Mouse (Mus musculus) fat pad, adult 2 months (tissue): ENCODE results near the gene Adgre5.

Experiments used
- DNase-seq: peaks from one replicate; pipeline ENCODE4 v3.0.0-alpha.2; 2011; ENCODE audit warnings: low read depth, low spot score; ENCODE audit errors: extremely low read depth

Gene Adgre5

DNA sequence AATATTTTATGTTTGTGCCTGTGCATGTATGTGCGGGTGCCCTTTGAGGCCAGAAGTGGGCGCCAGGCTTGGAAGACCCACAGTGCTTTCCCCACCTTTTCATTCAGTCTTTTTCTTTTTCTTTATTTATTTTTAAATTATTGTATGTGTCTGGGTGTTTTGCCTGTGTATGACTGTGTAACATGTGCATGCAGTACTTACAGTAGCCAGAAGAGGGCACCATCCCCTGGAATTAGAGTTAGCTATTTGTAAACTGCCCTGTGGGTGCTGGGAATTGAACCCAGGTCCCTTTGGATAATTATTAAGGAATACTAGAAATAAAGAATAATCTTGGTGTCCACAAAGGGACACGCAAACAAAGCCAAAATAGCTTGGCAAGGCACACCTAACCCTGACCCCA lies 15.1 kb upstream of the Adgre5 start:
- no peak for DNase-seq

DNA sequence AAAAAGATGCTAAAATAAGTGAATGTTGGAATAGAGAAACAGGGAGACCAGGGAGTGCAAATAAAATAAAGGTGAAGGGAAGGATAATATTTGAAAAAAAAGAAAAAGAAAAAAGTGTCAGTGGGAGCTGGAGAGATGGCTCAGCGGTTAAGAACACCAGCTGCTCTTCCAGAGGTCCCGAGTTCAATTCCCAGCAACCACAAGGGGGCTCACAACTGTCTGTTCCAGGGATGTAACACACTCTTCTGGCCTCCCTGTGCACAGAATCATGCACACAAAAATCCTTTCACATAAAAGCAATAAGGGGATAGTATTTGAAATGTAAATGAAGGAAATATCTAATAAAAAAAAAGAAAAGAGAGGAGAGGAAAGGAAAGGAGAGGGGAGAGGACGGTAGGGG lies 13.0 kb upstream of the Adgre5 start:
- no peak for DNase-seq

DNA sequence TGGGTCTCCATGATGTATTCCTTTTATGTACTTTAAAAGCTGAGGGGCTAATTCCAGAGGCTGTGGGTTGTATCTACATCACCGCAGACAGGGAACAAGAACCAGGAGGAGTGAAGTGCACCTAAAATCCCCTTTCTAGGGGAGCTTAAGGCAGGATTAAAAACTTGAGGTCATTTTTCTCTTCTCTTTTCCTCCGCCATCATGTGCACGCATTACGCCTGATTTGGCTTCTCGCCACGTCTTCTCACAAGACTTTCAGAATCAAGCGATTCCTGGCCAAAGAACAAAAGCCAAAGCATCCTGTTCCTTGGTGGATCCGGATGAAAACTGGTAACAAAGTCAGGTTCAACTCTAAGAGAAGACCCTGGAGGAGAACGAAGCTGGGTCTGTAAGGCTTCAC lies 8.1 kb upstream of the Adgre5 start:
- DNase-seq: no peak

DNA sequence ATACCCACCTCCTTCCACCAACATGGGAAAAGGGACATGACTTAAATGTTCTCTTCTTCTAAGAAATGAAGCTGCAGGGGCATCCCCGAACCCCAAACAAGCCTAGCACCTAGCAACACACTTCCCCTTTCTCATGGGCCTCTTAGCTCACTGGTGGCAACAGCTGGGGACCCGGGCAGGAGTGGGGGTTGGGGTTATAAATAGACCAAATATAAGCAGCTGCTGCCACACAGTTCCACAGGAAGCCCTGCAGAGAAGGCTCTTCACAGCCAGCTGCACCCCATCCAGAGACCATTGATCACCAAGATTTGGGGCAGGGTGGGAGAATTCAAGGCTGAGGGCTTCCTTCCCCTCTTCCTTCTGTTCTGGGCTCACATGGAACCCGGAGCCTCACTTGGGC lies 7.6 kb upstream of the Adgre5 start:
- DNase-seq: no peak

DNA sequence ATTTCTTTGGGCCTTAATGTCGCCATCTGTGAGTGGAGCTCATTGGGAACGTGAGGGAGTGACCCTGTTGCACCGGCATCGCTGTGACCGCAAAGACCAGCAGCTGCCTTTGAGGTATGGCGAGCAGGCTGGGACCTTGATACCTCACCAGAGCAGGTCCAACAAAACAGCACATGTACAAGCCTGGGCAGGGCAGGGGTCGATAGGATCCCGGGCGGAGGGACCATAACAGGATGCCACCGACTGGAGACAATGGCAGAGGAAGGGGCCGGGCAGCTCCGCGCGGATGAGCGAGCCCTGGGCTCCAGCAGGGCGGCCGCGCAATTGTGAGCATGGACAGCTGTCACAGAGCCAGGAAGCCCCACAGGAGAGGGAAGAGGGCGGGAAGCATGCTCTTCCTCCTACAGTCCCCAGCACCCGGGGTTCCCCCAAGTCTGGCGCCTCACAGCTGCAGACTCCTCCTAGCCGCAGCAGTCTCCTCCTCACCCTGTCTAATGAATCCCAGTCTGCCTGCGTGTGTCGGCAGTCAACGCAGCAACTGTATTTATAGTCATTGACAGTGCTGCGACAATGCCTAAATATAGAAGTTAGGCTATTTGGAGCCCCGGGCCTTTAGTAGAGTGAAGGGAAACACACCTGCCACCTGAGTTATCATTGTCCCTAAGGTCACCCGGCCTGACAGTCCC lies 6.7 kb upstream of the Adgre5 start:
- no peak for DNase-seq

DNA sequence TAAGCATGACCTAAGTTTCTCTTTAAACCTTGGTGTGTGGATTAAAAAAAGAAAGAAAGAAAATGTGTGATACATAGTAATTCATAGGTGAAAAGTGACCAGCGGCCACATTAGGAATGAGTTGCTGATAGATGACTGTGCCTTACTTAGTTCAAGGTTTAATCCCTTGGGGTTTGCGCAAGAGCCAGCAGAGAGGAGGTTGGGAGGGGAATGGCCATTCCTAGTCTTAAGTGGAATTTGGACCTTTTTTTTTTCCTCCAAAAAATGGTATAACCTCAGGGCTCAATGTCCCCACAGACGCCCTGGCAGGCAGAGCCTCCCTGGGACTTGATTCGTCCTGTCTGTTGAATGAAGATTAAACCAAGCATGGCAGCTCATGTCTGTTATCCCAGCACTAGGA lies 2.9 kb upstream of the Adgre5 start:
- no peak for DNase-seq

DNA sequence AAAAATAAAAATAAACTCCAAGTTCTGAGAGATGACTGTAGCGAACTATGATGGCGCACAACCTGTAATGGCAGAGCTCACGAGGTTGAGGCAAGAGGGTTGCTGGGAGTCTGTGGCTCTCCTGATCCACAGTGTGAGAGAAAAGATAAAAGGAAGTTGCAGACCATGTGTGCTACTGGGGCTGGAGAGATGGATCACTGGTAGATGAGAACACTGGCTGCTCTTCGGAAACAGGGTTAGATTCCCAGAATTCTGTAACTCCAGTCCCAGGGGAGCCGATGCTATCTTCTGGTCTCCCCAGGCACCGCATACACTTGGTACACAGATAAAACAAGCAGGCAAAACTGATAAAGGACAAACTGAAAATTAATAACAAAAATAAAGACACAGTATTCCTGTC lies 1.8 kb upstream of the Adgre5 start:
- no peak for DNase-seq

DNA sequence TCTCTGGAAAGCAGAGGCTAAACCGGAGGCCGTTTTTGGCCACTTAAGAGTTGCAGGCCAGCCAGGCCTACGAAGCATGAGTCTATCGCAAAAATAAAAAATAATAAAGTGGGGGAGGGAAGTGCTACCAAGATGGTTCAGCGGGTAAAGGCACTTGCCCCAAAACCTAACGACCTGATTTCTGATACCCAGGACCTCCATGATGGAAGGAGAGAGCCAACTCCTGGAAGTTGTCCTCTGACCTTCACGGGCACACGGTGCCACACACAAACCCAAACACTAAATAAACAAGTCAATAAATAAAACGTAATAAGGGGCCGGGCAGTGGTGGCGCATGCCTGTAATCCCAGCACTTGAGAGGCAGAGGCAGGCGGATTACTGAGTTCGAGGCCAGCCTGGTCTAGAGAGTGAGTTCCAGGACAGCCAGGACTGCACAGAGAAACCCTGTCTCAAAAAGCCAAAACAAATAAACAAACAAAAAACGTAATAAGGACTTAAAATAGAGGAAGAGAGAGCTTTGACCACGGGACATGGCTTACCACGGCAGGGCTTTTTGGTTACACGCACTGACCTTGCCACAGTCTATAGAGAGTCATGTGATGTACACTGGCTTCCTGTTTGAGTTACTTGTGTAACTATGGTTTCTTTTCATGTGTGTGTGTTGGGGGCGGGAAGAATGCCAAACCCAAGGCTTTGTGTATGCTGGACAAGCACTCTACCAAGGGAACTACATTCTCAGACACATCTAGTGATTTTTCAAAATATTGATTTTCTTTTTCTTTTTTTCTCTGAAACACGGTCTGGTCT lies 926 bp upstream of the Adgre5 start:
- no peak for DNase-seq

DNA sequence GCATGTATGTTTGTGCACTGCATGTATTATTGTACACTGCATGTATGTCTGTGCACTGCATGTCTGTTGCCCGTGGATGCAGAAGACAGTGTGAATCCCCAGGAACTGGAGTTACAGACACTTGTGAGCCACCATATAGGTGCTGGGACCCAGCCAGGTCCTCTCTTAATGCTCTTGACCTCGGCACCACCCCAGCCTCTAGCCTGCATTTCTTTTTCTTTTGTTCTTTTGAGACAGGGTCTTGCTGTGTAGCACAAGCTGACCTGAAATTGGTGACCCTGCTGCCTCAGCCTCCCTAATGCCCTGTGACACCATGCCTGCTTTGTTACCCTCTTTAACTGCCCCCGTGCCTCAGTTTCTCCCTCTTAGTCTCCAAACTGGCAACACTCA lies 545 bp downstream of the Adgre5 start:
- no peak for DNase-seq

DNA sequence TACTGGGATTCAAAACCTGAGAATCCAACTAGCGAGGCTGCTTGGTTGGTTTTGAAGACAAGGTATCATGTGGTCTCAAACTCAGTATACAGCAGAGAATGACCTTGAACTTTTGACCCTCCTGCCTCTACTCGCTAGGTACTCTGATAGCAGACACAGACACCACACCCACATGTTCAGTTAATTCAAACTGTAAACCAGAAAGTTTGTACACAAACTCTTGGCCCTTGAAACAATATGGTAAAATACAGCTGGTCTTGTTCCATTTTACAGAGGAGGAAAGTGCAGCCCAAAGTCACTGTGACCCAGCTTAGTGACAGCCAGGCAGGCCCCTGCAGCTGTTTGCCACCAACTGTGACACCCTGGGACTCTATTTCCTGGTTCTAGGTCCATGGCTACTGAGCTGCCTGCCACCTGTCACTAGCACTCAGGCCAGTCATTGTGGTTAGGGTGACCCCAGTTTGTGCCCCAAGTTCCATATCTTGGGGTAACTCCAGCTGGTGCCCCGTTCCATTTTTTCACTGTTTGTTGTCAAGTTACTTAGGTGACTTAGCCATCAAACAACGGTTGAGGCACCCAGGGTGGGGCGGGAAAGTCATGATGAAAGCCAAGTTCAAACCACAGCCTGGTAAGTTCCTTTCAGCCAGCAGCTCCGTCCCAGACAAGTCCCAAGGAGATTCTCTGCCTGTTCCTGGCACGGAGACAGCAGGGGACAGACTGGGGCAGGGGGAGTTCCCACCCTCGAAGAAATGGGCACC lies 1.2 kb downstream of the Adgre5 start:
- no peak for DNase-seq

DNA sequence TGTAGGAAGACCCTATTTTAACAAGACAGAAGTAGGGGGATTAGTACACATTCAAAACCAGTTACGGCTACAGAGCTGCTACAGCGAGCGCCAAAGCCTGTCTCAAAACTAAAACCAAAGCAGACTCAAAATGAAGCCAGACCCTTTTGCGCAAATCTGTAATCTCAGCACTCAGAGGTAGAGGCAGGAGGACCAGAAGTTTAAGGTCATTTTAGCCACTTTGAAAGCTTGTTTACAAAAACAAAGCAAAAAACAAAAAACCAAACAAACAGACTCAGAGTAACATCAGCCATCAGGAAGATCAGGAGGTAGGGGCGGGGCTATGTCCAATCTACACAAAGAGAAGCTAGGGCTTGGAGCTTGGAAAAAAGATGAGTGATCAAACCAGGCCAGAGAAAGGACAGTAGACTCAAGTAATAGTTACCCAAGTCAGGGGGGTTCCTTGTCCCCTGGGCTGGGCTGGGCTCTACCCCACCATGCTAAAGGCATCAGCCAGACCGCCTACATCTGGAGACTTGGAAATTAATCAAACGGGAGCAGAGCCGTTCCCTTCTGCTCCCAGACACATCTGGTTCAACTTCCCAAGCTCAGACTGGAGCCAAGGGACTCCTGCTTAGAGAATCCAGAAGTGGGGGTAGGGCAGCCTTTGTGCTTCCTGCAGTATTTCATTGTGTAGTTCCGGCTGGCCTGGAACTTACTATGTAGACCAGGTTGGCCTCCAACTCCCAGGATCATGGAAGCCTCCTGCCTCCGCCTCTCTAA lies 2.0 kb downstream of the Adgre5 start:
- DNase-seq: no peak

DNA sequence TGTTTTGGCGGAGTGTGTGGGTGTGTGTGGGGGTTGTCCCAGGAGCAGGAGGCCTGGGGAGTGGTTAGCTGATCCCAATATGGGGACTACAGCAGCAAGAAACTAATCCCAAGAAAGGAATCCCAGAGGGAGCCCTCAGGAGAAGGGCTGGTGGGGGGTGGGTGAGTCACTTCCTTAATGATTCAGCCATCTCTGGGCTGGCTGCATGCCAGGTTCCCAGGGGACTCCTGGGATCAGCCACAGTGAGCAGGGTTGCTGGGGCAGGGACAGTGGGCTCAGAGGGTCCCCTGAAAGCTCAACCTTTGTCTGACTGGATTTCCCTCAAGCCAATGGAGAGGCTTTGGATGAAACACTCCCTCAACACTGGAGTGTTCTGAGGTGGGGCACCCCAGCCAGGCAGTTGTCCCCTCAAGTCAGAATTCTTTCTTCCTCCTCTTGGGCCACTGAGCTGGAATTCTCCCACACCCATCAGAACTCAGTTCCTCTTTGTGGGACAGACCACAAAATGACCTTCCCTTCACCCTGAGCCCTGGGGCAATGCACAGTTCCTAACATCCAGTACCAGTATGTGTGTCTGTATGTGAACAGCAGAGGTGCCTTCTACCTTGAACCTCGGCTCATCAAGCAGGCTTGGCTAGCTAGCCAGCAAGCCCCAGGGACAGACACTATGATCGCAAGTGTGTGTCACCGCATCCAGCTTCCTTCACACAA lies 3.1 kb downstream of the Adgre5 start:
- no peak for DNase-seq

DNA sequence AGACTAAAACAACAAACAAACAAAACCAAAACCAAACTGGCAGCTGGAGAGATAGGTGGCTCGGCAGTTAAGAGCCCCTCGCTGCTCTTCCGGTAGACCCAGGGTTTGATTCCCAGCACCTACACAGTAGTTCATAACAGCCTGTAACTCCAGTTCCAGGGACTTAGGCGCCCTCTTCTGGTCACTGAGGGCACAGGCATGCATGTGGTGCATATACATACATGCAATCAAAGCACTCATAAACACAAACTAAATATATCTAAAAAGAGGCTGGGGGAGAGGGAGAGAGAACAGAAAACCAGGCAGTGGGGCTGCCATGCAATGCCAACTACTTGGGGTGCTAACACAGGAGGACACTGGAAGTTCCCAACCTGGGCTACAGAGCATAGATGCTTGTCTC lies 3.8 kb downstream of the Adgre5 start:
- no peak for DNase-seq

DNA sequence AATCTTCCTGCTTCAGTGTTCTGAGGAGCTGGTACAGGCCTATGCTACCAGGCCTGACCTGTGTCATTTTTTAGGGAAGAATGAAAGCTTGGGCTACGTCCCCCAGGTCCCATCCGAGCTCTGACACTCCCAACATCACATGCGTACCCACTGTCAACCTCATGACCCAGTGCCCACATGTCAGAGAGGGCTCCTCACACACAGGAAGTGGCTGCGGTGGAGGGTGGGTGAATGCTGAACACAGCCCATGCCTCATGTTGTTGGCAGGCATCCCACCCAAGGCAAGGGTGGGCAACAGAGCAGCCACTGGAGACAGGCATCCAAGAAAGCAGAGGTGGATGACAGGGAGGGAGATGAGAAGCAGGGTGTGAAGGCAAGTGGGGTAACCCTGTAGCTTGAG lies 4.4 kb downstream of the Adgre5 start:
- DNase-seq: no peak

DNA sequence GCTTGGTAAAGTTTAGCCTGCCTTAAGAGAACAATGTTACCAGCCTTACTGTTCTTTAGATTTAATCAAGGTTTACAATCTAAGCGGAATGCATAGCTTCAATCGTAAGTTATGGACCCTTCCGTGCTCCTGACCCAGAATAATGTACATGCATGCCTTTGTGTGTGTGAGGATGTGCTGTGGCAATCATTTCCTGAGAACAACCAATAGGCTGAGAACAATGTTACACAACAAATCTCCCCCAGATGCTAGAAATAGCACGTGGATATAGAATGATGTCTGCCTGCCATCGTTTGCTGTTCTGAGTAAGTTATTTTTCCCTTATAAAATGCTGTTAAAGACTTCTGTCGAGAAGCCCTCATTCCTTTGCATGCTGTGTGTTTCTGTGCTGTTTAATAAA lies 8.2 kb downstream of the Adgre5 start:
- no peak for DNase-seq

DNA sequence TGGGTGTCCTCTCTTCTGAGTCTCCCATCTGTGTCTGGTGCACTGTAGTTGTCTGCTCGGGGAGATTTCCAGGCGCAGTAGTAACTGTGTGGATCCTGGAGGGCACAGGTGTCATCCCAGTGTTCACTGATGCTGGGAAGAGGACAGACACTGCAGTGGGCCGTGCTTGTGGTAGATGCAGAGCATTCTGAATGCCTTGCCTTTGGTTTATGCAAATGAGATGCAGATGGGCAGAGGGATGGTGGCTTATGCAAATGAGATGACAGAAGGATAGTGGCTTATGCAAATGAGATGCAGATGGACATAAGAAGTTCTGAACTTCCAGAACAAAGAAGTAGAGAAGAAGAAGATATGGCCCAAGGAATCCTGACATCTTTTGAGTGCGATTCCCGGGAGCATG lies 9.2 kb downstream of the Adgre5 start:
- DNase-seq: no peak

DNA sequence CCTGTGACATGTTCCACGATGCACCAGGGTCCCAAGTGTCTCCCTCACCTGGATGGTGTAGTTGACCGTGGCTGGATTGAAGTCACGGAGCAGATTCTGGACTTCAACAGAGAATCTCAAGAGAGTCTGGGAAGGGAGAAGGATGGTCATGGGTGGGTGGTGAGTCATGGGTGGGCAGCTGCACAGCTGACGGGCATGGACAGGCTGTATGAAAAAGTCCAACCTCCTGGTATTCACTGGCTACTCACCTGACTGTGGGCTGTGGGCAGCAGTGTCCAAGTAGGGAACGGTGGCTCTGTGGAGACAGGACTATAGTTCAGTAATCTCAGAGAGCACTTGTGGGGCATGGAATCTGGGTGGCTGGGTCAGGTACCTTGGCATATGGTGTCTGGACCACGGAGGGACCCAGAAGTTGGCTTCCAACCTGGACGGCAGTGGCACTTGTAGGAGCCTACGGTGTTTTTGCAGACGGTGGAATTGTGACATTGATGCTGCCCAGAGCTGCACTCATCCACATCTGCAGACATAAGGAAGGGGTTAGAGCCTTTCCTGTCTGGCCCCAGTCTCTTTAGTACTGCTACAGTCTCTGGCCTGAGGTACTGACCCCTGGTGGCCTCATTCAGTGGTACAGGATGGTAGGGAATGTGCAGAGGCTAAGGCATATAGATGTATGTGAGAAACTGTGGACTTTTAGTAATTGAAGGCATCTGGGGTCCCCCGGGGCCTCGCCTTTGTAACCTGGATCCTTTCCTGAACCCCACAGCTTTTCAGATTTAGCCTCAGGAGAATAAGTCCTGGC lies 11.9 kb downstream of the Adgre5 start:
- DNase-seq: no peak

DNA sequence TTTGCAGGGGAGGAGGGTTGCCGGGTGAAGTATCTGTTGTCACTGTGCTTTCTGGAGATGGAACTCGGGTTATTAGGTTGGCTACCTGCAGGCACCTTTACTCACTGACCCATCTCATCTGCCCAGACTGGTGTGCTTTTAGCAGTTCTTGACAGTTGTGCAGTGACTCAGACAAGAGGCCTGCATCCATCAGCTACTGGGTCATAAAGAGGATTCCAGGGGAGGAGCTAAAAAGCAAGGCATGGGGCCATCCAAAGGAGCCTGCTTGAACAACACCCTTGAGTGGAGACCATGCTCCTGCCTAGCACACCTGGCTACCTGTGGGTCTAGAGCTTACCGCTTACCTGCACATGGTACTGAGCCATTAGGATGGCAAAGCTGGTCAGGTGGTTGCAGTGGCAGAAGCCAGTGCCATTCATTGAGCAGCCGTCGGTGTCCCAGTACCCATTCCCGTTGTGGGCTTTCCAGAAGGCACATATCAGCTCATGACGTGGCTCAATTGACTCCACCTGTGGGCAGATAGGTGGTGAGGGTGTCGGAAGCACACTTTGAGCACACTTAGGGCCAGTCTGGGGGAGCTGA lies 15.5 kb downstream of the Adgre5 start:
- no peak for DNase-seq

DNA sequence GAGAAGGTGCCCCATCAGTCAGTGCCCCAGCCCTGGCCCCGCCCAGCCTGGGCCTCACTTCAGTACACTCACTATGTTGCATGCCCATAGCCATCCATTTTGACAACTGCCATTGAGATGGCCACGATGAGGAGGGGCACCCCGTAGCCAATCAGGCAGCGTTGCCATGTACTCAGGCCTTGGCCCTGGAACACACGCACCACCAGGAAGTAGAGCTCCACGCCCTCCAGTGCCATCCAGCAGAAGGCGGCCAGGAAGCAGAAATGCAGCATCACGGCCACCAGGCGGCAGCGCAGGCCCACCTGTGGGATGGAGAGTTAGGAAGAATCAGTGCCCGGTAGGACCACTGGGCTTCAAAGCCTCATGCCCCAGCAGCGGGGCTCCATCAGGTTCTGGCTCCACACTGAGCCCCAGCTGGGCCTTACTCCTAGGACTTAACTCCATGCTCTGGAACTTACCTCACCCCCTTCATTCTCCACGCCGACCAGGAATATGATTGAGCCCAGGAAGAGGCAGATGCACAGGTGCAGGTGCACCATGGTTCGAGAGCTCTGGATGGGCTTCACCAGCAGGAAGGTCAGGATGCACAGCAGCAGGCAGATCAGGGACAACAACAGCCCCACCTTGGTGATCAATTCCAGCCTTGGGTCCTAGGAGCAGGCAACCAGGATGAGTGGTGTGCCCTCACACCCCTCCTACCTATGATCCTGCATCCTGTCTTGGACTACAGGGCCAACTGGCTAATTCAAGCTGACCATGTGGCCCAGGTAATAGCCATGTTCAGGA lies 16.2 kb downstream of the Adgre5 start:
- no peak for DNase-seq
